Mouse (Mus musculus): ENCODE results near the gene Dlgap1. TPM values are rescaled to one million over a fixed set of nuclear protein-coding genes. Genes with fewer than 3 reads are reported as not detected.

The Dlgap1 gene
- total RNA-seq, 2 experiments from 2014 or later: 0.67 to 1.5 TPM

DNA sequence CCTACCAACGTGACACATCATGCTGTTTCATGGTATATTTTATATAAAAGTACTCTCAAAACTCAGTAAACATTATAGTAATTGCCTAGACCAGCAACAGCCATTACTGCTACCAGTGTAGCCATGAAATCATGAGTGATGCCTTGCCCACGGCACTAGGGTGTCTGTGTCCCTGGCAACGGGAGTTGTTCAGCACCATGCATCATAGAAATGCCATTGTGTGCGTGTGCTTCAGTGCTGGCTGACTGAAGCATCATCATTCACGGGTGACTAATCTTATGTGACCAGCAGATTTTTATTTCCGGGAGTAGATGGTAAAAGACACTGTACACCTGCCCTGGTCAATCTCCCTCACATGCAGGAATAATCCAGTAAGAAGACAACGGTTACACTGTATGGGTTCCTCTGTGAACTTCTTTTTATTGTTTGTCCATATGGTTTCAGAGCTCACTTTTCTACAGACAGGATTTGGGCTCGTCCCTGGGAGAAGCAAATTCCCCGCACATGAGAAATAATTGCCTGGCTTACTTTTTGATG lies 203.7 kb downstream of the Dlgap1 start:
- no peak for DNase-seq

DNA sequence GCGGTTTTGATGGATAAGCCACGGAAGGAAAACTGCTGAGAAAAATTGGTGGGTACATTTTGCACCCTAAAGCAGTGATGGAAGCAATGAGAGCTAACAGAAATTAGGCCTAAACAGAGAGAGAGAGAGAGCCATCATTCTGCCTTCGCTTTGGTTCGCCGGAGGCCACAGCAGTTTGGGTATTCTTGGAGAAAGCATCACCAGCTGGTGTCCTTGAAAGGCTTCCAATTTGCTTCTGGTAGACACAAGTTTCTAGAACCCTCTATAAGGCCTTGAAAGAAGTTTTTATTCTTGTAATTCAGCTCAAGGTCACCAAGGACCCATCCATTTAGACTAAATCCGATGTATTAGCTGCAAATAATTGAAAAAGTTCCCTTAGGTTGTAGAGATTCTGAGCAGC lies 205.0 kb downstream of the Dlgap1 start:
- no peak for DNase-seq

DNA sequence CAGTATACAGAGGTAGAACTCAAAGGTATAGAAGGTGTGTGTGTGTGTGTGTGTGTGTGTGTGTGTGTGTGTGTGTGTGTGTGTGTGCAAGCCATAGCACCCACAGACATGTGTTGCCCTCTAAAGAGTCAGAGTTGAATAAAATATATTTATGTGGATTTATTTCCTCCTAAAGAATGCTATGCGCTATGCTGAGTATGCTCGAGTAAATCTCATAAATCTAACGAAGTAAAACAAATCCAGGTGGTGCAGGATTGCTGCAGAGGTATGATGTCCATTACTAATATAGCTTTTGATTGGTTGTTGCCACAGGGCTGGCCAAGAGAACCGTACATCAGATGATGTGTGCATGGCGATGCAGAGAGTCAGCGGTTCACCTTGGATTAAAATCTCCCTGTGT lies 222.4 kb downstream of the Dlgap1 start:
- DNase-seq: no peak

DNA sequence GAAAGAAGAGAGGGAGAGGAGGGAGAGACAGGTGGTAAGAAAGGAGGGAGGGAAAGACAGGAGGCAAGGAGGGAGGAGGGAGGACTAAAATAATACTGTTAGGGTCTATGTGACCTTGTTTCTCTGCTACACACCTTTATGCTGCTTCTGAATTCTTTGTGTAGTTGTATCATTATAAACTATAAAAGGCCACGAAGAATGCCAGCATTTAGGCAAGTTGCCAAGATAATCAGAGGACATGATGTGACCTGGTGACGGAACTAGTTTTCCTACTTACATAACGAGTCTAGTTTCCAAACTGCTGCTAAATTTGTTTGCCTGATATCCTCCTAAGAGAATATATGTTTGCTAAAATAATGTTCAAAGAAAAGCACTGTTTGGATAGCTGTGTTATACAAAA lies 254.0 kb downstream of the Dlgap1 start:
- DNase-seq: no peak

DNA sequence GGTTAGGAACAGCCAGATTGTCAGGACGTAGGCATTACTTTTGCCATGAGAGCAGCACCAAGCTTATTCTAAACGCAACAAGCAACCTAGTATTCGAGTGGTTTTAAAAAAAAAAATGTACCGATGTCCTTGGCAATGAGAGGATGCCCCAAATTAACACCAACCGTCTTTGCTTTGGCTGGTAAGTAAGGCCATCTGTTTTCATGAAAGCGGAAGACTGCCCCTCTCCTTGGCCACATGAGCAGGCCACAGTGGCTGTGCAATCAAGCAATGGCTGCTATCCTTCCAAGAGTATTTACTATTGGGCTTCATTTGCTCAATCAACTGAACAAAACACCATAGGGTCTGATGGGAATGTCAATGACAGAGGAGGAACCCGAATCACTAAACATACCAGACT lies 278.5 kb downstream of the Dlgap1 start:
- DNase-seq: no peak

DNA sequence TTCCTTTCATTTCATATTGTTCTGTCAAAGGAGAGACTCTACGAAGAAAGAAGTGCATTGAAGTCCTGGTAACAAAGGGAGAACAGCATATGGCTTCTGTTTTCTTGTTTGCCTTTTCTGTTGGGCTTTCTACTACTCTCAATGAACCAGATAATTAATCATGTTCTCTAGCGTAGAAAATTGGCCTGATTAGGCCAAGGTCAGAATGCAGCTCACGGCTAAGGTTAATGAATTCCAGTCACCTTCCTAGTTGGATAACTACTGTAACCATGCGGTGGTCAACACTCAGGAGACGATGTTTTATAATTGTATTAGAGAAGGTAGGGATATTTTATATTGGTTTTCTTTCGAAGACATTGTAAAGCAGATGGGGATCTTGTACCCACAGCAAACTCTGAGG lies 279.4 kb downstream of the Dlgap1 start:
- DNase-seq: no peak

DNA sequence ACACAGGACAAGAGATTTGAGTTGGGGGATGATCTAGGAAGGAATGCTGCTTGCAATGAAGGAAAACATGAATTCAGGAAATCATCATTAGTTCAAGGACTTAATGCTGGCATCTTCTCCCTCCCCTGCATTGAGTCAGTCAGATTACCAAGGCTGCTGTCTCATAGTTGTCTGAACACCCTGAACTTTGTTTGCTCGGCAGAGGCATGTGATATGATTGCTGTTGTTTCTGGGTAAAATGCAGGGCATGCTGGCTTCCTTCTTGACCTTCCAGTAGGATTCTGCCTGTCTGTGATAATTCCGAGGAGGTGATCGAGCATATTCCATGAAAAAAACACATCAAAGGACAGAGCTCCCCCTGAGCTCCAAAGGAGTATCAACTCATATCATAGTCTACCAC lies 283.6 kb downstream of the Dlgap1 start:
- no peak for DNase-seq

DNA sequence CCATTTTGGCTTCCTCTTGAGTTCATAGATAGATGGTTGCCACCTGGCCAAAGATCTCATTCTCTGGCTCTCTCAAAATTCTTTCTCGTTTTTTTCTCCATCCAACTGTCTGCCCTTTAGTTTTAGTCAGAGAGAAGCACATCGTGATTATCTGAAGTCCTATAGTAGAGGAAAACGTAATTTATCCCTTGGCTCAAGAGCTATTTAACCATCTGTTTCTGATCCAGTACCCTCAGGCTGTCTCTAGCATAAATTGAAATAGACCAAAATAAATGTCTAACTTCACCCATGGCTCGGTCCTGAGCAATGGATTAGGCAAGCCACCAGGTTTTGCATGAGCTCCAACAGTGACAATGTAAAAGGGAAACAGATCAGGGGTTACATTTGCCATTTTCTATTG lies 287.5 kb downstream of the Dlgap1 start:
- no peak for DNase-seq

DNA sequence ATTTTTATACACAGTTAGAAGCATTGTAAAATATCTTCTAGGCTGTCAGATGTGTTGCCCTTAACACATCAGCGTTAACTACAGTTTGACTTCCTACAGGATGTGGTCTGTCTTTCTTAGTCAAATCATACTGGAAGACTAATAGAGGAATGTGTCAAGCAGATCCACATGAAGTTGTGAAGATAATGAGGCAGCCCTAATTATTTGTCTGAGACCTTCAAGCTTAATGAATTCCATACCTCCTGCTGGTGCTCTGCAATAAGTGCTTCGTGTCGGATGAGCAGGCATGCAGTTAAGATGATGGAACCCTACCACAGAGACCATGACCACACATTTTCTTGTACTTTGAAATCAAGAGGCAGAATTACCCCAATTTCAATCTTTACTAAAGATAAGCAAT lies 294.3 kb downstream of the Dlgap1 start:
- DNase-seq: no peak

DNA sequence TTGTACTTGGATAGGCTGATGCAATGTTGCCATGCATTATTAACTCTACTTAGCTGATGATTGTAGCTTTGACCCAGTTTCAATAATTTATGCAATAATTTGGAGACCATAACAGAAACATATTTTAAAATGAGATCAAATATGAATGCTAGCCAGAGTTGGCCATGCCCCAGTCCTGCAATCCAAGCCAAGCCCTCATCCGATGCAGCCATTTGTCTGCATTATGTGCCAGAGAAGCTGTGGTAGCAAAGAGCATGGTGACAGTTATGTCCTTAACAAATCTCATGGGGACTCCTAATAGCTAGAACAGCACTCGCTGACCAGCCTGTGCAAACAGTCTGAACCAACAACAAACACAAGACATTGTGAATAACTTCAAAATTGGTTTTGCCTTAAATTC lies 303.3 kb downstream of the Dlgap1 start:
- DNase-seq: no peak

DNA sequence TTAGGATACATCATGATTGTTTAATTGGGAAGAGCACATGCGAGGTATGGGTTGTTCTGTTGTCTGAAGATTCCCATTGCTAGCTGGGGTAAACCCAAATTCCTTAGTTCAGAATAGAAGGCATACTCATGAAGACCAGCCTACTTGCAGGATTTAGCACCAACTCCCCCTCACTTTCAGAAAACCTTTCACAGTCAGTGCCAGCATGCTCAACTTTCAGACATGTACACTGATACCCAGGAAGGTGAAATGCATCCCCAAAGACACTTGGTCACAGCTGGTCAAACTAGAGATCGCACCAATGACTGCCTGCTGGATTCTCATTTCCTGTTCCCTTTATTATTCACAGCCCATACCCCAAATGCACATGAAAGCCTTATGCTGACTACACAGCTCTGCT lies 318.8 kb downstream of the Dlgap1 start:
- DNase-seq: no peak

DNA sequence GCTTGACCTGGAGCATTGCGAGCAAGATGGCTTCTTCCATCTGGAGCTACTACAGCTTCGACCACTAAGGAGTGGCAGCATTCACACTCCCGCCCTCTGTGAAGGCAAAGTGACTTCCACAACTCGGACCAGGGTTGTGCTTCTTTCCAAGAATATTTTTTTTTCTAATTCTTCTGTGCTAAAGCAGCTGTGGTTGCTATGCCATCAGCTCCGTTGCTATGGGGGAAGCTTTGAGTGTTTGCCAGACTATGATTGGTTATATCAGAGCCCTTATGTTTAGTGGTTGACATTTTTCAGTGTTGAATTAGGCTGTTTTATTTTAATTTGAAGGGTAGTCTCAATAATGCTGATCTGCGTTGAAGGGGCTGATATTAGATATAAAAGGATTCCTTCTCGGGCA lies 325.2 kb downstream of the Dlgap1 start:
- DNase-seq: no peak

DNA sequence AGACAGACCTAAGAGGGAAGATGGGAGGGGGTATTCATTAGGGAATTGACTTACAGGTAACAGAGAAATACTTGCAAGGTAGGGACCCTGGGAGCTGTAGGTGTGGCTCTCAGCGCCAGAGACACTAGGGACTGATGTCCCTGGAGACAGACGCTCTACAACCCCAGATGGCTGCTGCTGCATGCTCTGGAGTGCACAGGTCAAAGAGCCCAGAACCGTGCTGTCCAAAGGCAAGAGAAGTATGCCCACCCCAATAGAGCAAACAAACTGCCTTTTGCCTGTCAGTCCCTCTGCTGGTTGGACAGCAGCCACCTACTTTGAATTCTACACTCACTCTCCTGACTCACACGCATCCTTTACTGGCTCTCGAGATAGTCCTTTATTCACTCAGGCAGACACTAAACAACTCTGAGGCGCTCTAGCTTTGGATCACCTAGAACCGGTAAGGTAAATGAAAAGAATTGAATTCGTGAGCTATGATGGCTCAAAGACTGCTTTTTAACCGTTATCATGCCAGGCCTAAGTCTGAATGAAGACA lies 333.1 kb downstream of the Dlgap1 start:
- no peak for DNase-seq

DNA sequence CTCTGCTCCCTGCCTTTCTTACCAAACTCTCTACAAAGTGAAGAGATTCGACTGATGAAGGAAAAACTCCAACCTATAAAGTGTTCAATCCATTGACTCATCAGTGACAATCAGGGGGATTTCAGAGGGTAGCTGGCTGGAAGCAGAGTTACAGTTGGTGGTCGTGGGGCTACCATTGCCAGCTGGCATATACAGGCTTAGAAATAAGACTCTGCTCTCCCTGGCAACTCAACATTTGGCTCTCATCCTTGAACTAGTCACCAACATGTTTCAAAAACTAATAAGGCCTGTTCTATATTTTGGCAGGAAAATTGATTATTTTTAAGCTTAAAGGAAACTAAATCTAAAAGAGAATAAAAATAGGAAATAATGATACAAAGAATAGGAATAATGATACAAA lies 333.8 kb downstream of the Dlgap1 start:
- DNase-seq: no peak

DNA sequence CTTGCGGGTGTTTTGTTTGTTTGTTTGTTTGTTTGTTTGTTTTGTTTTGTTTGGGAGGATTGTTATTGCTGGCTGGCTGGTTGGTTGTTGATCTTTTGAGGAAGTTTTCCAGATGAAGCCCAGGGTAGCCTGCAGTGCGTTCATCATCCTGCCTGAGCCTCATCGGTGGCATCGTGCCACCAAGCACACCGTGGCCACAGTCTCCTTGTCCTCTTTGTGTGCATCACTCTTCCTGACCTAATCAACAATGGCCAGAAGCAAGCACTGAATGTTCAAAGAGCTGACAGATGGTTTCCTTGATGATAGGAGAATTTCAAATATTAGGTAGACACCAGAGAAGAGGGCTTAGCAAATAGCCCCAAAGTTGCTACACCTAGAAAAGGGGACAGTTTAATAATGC lies 336.1 kb downstream of the Dlgap1 start:
- DNase-seq: no peak

DNA sequence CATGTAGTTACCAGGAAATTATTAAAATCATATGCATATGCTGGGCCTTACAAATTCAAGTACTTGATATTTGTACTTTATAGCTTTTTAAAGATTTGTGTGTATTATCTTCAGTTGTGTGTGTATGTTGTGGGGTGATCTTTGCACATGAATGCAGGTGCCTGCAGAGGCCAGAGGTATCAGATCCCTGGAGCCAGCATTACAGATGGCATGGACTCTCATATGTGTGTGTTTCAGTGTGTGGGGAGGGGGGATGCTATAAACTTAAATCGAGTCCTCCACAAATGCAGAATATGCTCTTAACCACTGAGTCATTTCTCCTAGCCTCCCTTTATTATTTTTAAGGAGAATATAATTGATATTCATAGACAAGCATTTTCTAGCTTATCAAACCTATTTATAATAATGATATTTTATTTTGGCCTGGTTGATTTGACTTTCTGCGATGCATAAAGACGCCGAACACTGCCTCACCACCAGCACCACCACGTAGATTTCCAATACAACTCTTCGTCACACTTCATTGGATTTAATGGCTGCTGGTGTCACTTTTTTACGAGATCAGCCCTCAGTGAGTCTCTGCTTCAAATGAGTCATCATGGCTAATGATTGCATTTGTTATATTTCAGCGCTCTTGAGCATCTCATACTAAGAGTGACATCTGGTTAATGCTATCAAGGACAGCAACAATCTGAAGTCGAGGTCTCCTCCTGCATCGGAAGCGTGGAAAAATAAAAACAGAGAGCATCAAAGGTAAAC lies 338.7 kb downstream of the Dlgap1 start:
- no peak for DNase-seq

DNA sequence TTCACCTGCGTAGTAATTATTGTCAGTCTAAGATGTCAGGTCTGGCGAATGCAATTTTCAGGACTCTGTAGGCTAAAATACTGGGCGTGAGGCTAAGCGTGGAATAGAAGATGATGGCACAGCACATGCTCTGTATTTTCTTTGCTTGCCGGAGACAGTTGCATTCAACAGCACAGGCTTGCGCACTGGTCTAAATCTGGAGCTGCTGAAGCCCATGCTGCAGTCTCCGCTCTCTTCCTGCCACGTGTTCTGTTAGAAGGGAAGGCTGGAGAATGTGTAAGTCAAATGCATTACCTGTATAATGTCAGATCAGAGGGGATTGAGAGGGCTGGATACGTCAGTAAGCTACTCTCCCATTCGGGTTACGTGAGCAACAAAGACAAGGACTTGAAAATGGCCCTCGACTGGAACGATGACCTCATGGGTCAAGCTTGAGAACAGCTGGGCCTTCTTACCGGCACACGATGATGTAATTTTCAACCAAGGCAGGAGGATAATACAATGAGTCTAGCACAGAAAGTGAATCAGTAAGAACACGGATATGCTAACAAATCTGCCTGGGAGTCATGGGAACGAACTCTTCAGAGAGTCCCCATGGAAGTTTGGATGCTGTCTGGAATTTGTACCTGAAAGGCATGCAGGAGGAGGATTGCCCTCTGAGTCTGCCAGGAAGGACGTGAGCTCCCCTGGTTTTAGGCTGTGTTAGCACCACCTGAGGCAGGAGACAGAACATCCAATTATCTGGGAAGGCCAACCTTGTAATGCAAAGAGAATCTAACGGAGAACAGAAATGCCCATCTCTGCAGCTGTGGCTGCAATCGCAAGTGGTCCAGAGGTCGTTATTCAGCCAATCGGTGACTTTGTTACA lies 339.7 kb downstream of the Dlgap1 start:
- DNase-seq: no peak

DNA sequence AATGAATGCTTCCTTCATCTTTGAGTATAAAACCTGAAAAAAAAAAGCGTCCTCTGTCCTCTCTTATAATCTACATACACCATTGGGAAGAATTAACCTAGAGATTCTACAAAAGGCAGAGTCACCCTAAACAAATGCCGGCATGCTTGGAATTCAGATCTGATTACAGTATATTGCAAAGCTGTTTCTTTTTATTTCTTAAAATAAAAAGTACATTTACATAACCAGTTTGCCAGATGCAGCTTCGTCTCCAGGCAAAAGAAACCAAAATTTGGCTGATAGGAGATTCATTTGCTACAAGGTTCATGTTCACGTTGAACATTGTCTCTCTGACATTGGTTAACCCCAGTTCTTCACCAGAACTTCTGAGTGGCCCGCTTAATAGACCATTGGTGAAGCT lies 347.5 kb downstream of the Dlgap1 start:
- DNase-seq: no peak

DNA sequence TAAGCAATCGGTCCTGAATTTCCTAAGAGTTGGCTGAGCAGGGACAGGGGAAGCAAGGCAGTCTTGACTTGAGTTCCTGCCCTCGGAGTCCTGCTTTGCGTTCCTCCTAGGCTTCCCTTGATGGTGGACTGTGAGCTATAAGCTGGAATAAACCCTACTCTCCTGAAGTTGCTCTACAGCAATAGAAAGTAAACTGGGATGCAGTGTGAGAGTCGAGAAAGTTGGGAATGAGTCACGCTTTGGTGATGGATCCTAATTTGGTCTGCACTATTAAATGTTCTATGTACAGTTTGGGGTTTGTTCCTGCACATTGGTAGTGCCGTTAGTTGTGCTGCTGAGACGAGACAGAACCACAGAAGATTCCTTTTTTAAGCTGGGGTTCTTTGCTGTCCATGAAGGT lies 348.9 kb downstream of the Dlgap1 start:
- DNase-seq: no peak

DNA sequence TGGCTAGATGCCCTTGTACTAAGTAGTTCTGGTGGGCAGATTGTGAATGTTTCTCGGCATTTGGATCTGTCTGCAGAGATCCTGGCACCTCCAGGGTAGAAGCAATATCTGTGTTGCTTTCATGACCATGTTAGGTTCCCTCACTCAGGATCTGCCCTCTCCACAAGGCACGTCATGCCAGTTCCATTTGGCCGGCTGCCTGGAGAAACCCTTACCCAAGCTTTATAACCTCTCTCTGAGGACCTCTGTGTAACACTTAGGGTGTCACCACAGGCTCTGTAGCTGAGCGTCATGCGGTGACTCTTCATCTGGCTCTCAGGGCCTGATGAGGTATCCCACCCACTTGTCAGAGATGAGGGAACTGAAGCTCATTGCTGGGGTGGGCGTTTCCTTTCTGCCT lies 353.1 kb downstream of the Dlgap1 start:
- DNase-seq: no peak

DNA sequence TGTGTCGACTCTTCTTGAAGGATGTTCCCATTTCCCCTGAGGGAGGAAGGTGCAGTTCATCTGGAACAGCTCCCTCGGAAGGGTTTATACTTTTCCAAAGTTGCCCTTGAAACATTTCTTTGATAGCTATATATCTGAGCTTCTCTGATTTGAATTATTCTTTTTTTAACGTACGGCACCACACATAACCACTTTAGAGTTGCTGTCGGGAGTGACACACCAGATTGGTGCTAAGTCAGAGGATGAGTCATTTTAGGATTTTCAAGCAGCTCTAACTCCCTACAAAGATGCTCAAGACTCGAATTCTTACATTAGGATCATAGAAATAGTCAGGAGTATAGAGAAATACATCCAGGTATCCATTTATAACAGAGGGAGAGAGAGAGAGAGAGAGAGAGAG lies 364.6 kb downstream of the Dlgap1 start:
- no peak for DNase-seq

DNA sequence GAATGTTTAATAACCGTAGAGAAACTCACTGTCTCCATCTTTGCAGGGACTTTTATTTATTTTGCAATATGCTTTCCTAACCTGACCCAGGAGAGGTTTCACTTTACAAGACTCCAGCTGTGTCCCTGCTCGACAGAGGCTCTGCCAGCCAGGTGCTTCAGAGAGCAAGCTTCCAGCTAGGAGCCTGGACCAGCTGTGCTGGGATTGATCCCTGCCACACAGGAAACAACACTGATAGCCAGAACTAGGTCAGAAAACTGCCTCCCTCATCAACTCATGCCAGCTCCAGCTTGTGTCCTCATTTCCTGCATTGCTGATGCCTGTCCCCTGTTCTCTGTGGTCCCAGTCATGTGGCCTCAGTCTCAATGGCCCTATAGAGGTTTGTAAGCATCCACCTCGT lies 365.3 kb downstream of the Dlgap1 start:
- no peak for DNase-seq

DNA sequence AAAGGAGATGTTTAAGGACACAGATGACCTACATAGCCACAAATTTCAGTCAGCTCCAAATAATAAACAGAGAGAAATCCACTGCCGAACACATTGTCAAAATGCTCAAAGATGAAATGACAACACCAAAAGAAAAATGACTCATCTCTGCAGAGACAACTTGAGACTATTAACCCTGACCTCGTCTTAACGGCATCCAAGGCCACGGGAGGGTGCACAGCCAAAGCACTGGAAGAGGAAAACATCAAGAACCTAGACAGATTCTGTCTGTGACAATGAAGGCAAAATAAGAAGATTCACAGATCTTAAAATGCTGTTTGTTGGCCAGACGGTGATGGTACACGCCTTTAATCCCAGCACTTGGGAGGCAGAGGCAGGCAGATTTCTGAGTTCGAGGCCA lies 370.9 kb downstream of the Dlgap1 start:
- DNase-seq: no peak

Measured in heart, adult 18-20 months (tissue).